Mouse (Mus musculus) left cerebral cortex, adult 9 months (tissue): ENCODE data around the gene Sema4a.

Experiments used
- DNase-seq, 2 experiments: peaks; one replicate each; pipeline ENCODE4 v3.0.0; 2022; ENCODE audit warnings: low spot score in 2 of 2

The Sema4a gene

GRCm38 (mm10) chr3:88456746-88457532, 4.0 kb downstream of the Sema4a start:
- peak in 1 of 2 experiments; percentile 7 for DNase-seq

DNA sequence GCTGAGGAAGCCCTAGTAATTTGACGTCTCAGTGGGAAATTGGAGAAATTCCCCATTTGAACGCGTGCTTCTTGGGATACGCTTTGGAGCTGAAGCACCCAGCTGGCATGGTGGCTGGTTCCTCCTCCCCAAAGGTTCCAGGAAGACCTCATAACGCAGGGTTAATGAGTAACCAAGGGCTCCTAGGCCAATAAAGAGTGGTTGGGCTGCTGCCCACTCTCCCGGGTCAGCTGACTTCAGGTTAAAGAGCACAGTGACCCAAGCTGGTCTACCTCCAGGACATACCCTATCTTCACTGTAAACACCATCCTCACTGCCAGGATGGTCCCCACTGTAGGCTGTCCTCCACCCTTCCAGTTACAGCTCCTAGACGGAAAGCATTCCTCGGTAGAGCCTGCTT, 4.7 kb downstream of the Sema4a start:
- peak in 1 of 2 experiments; percentile 2 for DNase-seq

DNA sequence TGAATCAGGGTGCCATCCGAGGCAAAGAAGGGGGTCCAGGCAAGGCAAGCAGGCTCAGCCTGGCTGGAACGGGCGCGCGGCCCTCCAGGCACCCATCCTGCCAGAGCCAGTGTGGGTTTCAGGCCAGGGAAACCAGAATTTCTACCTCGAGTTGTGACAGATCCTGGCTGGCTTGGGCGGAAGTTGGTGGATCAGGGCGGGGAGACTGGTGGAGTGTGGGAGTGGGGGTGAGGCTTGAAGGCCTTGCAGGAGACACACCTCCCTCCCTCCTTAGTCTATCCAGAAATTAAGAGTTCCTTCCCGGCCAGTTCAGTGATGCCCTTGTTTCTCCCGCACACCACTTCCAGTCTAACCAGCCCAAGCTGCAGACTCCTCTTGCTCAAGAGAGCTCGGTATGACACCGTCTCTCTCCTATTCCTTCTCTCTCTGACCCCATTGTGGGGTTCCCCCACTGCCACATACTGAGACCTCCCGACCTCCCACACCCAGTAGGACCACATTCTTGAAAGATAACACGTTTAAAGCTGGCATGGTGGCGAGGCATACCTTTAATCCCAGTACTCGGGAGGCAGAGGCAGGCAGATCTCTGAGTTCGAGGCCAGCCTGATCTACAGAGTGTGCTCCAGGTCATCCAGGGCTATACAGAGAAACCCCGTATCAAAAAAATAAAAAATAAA, 5.3 kb downstream of the Sema4a start:
- no peak for DNase-seq

GRCm38 (mm10) chr3:88454762-88455587, 6.0 kb downstream of the Sema4a start:
- no peak for DNase-seq

- no peak for DNase-seq
Observed at GRCm38 (mm10) chr3:88453986-88454385, 7.0 kb downstream of the Sema4a start.

DNA sequence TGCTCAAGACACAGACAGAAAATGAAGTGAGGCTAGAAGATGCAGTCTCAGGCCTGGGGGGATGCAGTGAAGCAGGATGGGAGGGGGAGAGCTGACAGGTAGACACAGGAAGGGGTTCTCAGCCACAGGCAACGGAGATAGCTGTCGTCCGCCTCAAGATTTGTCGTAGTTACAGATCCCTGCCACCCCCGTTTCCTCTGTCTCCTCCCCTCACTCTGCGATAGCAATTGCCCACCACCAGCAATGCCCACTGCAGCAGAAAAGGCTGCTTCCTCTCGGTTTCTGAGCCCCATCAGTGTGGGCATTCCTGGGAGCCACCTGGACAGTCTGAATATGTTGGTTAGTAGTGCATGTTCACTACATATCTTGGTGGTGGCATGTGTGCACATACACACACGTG, 7.6 kb downstream of the Sema4a start:
- no peak for DNase-seq

GRCm38 (mm10) chr3:88452716-88453115, 8.3 kb downstream of the Sema4a start:
- DNase-seq: no peak

- DNase-seq: no peak
Observed at GRCm38 (mm10) chr3:88452246-88452645, 8.7 kb downstream of the Sema4a start.

GRCm38 (mm10) chr3:88450379-88451131, 10.4 kb downstream of the Sema4a start:
- no peak for DNase-seq

- no peak for DNase-seq
Observed at GRCm38 (mm10) chr3:88449395-88450023, 11.5 kb downstream of the Sema4a start.

DNA sequence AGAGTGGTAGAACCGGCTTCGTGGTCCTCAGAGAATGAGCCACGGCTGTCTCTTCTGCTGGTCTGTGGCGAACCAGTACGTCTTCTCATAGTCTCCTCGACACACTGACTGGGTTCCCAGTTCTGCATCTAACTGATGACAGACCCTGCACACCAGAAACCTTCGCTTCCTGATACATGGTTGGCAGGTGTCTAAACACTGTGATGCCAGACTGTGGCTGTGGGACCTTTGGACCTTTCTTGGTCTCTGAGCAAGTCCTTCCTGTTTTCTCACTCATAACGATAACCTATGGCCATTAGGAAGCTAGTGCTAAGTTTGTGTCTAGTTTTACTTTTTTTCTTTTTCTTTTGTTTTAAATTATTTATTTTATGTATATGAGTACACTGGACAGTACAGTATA, 12.5 kb downstream of the Sema4a start:
- DNase-seq: no peak

GRCm38 (mm10) chr3:88447676-88448183, 13.3 kb downstream of the Sema4a start:
- DNase-seq: peak in 1 of 2 experiments; percentile 2

- DNase-seq: no peak
Observed at GRCm38 (mm10) chr3:88446471-88447123, 14.4 kb downstream of the Sema4a start.

- no peak for DNase-seq
Observed at GRCm38 (mm10) chr3:88442888-88443287, 18.1 kb downstream of the Sema4a start.

DNA sequence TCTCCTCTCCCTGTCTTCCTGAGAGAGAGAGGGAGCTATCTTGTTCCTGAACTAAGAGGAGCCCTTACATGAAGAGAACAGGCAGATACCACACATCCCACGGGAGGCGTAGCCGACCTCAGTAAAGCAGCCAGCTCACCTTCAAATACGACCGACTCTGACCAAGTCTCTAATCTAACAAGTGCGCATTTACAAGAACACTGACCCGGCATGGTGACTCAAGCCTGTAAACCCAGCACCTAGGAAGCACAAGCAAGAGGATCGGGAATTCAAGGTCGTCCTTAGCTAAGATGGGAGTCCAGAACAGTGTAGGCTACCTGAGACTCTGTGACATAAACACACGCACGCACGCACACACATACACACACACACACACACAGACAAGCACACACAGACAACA, 18.5 kb downstream of the Sema4a start:
- no peak for DNase-seq

DNA sequence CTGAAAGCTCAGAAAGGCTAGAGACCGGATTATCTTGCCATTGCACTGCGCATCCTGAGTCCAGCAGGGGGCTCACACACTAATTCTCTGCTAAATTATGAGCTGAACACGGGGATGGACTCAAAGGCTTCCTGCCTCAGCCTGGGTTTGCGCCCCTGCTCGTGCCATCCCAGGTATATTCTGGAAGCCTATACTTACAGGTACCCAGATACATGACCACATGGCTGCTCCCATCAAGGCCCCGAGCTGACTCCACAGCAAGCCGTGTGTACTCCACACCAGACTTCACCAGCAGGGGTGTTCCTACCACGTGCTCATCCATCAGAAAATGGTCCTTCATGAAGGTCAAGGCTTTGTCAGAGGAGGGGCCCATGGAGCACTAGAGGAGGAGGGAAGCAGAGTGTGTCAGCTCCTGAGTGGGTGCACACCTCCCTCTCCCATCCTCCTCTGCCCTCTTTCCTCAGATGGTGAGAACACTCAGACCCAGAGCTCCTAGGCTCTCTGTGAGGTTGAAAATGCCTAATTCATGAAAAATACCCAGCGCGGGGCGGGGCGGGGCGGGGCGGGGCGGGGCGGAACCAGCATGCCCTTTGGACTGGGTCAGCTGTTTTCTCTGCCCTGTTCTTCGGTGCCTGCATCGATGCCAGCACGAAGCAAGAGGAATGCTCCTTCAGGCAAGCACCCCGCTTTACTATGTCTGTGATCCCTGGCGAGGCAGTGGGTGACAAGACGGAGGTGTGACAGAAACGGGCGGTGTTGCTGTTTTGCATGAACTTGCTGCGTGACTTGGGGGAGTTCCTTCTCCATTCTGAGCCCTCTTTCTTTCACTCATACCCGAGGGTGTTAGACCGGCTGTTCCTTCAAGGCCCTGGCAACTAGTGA, 20.2 kb downstream of the Sema4a start:
- peak in 1 of 2 experiments; percentile 54 for DNase-seq

GRCm38 (mm10) chr3:88439582-88439981, 21.4 kb downstream of the Sema4a start:
- no peak for DNase-seq

- DNase-seq: no peak
Observed at GRCm38 (mm10) chr3:88437454-88437853, 23.5 kb downstream of the Sema4a start.
